Mouse (Mus musculus) frontal cortex, postnatal 14 days (tissue): ENCODE results near the gene Tbxa2r.

Experiments used
- DNase-seq, 2 experiments: peaks; one replicate each; pipeline ENCODE4 v3.0.0; 2022; ENCODE audit warnings: low spot score in 2 of 2

Gene Tbxa2r

GRCm38 (mm10) chr10:81328386-81328785 is at the start of gene Tbxa2r:
TSS of gene Tbxa2r (plus strand) at chr10:81328731.
- no peak for DNase-seq

- no peak for DNase-seq
Measured at GRCm38 (mm10) chr10:81279496-81279895, 49.0 kb upstream of the Tbxa2r start.

DNA sequence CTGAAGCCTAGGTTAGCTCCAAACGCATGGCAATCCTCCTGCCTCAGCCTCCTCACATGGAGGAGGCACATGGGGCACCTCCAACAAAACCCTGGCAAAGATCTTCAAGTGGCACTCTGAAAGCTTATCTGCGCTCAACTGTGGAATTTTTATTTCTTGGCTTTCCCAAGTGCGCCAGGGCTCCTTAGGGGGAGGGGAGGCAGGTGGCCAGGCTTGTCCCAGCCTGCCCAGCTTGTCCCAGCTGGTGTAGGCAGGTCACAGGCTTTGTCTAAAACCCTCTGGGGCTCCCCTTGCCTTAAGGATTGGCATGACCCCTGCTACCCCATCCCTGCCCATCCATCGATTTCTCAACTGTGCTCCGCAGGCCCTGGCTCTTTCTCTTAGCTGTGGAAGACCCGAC is 44.3 kb upstream of the Tbxa2r start:
- DNase-seq, result no peak

DNA sequence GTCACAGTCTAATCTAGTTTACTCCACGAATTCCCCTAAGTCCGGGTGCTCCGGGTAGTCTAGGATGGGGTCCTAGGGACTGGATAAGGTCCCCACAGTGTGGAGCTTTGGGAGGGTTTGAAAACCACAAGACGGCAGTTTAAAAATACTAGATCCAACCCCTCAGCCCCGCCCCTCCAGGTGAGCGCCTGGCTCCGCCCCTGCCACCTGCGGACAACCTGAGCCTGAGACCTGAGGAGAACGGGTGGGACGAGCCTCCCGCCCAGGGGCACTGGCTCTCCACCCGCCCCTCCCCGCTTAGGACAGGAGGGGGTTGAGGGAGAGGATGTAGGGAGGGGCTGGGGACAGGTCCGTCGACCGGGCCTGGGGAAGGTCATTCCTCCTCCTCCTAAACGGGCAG is 43.8 kb upstream of the Tbxa2r start:
- DNase-seq, result no peak

DNA sequence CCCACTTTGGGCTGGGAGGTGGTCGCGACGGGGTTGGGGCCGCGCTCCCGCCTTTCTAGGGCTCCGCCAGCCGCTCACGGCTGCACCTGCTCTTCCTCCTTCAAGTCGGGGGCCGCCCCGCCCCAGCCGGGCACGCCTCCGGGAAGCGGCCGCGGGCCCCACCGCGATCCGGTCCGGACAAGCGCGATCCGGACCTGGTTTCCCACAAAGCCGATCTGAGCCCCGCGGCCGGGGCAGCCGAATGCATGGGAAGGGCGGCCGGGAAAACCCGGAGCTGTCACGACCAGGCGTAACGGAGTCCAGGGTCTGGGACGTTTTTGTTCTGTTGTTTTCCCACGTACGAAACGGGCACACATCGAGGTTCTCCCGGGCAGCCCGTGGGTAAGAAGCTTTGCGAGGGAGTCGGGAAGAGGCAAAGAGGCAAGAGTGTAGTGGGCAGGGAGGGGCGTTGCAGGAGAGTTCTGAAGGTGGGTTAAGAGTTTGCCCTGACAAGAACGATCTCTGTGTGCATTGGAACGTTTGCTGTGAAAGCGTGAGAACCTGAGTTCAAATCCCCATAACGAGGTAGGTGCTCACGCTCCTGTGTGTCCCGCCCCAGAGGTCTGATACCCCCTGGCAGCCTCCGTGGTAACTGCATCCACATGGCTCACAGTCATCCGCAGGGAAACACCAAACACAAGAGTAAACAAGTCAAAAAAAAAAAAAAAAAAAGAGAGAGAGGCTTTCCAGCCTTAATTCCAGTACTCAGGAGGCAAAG is 42.7 kb upstream of the Tbxa2r start:
- DNase-seq, result peak in 1 of 2 experiments; percentile 77

- DNase-seq, result no peak
Measured at GRCm38 (mm10) chr10:81286586-81286985, 41.9 kb upstream of the Tbxa2r start.

GRCm38 (mm10) chr10:81287513-81288157 is 40.9 kb upstream of the Tbxa2r start:
- no peak for DNase-seq

- DNase-seq, result no peak
Measured at GRCm38 (mm10) chr10:81288601-81289000, 39.9 kb upstream of the Tbxa2r start.

DNA sequence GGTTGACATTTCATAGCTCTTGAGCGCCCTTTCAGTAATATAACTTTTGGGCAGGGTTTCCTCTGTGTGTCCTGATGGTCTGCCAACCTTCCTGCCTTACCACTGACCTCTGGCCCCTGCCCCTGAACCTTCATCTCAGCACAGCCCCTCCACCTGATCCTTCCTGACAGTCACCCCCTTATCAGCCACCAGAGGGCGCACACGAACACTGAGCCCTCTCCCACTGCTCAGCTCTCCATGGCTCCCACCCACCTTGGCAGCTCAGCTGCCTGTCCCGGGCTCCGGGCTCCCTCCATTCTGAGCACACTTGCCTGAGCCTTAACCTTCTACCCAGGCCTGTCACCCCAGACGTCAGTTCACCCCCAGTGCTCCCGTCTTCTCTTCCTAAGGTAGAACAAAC is 39.3 kb upstream of the Tbxa2r start:
- peak in 1 of 2 experiments; percentile 52 for DNase-seq

GRCm38 (mm10) chr10:81289811-81290210 is 38.7 kb upstream of the Tbxa2r start:
- no peak for DNase-seq

- no peak for DNase-seq
Measured at GRCm38 (mm10) chr10:81290698-81291460, 37.7 kb upstream of the Tbxa2r start.

DNA sequence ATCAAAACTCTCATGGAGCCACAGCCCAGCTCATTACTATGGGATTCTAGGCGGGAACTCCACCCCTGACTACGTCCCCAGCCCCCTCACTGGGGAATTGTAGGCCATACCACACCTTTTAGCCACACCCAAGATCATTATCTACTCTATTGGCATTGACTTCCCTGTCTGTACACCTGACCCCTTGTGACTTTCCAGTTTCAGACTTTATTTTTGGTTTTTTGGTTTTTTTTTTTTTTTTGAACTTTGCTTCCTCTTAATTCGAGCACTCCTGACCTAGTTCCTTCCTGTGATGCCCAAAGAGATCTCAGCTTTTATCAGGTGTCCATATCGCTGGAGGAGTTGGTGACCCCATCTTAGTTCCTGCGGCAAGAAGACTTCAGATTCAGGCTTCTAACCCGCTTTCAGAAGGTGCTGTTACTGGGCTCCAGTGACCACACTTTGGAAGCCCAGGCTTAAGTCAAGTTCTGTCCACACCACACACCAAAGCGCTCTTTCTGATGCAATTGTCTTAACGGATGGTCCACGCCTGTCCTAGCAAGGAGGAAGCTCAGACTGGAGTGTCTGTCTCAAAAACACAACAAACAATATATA is 36.9 kb upstream of the Tbxa2r start, which contains the start of gene Tjp3:
TSS of gene Tjp3 (minus strand) at position 71 of the 594 bp plus-strand sequence.
- no peak for DNase-seq

DNA sequence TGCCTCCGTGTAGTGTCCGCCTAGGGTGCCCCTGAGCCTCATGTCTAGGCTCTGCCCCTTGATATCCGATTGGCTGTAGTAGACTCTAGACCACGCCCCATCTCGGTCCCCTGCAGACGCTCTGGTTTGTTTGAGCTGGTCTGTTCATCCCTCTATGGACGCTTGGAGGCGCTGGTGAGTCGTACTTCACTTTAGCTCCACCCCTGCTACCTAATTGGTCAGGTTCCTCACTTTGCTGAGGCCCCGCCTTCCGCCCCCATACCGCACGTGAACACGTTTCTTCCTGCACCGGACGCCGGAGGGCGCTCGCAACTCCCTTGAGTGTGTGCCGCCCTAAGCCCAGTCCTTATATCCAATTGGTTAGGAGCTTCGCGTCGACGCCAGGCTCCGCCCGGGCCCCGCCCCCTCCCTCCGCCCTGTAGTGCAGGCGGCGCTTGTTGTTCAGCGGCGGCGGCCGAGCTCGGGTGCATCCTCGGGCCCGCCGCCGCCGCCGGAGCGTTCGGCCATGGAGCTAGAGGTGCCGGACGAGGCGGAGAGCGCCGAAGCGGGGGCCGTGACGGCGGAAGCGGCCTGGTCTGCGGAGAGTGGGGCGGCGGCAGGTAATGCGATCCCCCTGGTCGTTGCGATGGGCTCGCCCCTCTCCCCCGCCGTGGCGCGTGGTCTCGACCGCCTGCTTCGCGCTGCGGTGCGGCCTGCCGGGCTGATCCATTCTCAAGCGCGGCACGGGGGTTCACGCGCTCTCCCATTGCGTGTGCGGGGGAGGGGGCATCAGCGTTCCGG is 35.8 kb upstream of the Tbxa2r start, which contains the start of gene Pip5k1c:
TSS of gene Pip5k1c (plus strand) at position 410 of the 780 bp plus-strand sequence.
- peak; percentile 99 to 100 for DNase-seq

DNA sequence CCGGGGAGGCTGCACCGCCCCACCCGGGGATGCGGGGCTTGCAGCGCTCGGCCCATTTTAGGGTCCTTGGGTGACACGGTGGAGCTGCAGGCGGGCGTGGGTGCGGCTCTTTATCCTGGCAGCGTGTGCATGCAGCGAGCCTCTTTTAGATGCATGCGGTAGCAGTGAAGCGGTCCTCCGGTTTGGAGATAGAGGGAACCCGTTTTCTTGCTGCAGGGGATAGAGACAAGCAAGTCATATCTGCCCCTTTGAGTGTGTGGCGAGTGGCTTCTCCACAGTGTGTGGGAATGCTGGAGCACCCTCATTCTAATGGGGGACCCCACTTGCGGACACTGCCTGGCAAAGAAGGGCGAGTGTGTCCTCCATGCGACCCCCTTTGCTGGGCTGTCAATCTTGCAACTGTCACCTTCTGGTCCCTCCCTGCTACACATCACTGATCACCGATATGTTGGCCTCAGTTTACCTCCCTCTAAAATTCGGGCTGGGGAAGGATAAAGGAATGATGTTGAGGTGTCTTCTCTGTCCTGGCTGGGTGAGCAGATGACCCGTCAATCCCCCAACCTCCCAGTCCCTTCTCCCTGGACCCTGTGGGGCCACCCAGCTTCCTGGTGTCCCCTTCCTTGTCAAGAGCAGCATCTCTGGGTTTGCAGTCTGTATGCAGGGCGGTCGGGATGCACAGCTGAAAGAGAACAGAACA is 35.0 kb upstream of the Tbxa2r start:
- no peak for DNase-seq

- DNase-seq, result no peak
Measured at GRCm38 (mm10) chr10:81294442-81294841, 34.1 kb upstream of the Tbxa2r start.

DNA sequence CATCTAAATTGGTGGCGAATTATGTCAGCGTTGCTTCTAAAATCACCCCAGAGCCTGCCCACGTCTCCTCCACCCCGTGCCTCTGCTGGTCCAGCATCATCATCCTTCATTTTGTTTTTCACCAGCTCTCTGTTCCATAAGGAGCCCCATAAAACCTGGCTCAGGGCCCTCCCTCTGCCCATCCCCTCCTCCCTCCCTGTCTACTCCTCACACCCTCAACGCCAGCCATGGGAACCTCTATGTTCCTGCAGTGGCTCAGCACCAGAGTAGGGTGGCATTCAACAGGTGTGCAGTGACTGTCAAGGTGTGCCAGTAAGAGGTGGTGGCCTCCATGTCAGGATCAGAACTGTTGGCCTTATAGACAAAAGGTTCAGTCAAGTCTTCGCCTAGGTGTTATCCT is 33.3 kb upstream of the Tbxa2r start:
- DNase-seq, result no peak

- DNase-seq, result no peak
Measured at GRCm38 (mm10) chr10:81297246-81297645, 31.3 kb upstream of the Tbxa2r start.

DNA sequence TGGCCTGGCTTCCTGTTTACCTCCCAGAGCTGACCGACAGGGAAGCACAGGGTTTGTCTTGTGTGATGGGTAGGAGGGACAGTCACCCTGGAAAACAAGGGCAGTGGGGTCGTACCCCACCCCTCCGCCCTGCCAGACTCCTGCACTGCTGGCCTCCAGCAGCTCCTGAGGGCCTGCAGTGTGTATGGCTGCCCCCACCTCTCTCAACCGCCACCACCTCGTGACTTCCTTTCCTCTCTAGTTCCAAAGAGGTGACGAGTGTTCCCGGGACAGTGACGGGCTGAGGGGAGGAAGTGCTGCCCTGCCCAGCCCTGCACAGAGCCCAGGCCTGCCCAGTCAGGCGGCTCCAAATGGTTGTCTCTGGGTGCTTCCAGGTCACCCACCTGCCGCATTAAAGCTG is 30.7 kb upstream of the Tbxa2r start:
- no peak for DNase-seq

DNA sequence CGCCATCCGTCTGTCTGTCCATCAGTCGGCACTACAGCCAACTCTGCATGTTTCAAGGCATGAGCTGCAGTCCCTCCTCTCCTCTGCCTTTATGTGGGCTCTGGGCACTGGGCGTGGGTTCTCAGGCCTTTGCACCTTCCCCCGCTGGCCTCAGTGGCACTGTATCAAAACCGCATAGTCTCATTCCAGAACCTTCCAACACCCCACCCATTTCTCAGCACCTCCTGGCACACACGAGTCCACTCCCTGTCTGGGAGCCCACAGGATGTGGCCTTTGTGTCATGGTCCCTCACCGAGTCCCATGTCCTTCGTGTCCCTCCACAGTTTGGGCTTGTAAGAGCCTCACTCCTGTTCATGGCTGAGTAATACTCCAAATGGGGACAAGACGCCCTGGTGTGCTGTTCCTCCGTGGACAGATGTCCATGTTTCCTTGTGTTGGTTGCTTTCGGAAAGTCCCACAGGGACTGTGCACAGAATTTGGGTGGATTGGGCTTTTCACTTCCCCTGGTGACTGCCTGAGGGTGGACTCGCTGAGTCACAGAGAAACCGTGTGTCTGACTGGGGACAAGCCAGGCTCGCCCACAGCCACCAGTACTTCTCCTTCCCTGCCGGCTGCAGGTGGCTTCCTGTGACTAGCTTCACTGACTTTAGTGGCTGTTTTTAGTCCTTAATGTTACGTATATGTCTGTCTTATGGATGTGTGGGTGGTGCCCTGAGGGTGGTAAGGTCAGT is 30.0 kb upstream of the Tbxa2r start:
- no peak for DNase-seq
